Mouse (Mus musculus) limb, embryonic 13.5 days (tissue): Measurements from ENCODE around the gene Sox21. TPM values are rescaled to one million over a fixed set of nuclear protein-coding genes. Genes with fewer than 3 reads are reported as not detected.

Experiments used
- ATAC-seq: fragments of 200-750 bp; cut with Nextera tagmentation; 2 replicates; pipeline ENCODE4 v1.8.0; 2017; ENCODE audit warnings: low read depth, moderate number of reproducible peaks, moderate TSS enrichment; ENCODE audit not compliant: low FRiP score
- H3K27ac ChIP-seq: fragments of 300-500 bp; sonication (generic); 2 replicates; pipeline ENCODE4 v1.5.1; 2015; ENCODE audit warnings: inconsistent platforms, mild to moderate bottlenecking, moderate library complexity
- H3K27me3 ChIP-seq: fragments of 300-500 bp; sonication (generic); 2 replicates; pipeline ENCODE4 v1.6.1; 2015; ENCODE audit warnings: mild to moderate bottlenecking, inconsistent platforms
- H3K36me3 ChIP-seq: fragments of 300-500 bp; sonication (generic); 2 replicates; pipeline ENCODE4 v1.6.1; 2015; ENCODE audit warnings: inconsistent platforms, mild to moderate bottlenecking, moderate library complexity
- H3K4me1 ChIP-seq: fragments of 300-500 bp; sonication (generic); 2 replicates; pipeline ENCODE4 v1.6.1; 2015; ENCODE audit warnings: inconsistent platforms
- H3K4me2 ChIP-seq: fragments of 300-500 bp; sonication (generic); replicated peaks from 2 replicates; pipeline ENCODE4 v1.6.1; 2015; ENCODE audit warnings: inconsistent platforms, mild to moderate bottlenecking, moderate library complexity
- H3K4me3 ChIP-seq: fragments of 300-500 bp; sonication (generic); 2 replicates; pipeline ENCODE4 v1.5.1; 2015; ENCODE audit warnings: moderate library complexity, mild to moderate bottlenecking, inconsistent platforms
- H3K9ac ChIP-seq: fragments of 300-500 bp; sonication (generic); 2 replicates; pipeline ENCODE4 v1.6.1; 2015; ENCODE audit warnings: mild to moderate bottlenecking, inconsistent platforms
- H3K9me3 ChIP-seq: fragments of 300-500 bp; sonication (generic); 2 replicates; pipeline ENCODE4 v1.6.1; 2016; ENCODE audit warnings: inconsistent platforms
- WGBS: fragments of 180-500 bp; shearing (Covaris S2); methylation state at CpG from one replicate; pipeline ENCODE4 v1.1.7; 2015; 5-methylcytosine and 5-hydroxymethylcytosine counted together
- polyA plus RNA-seq: library from polyadenylated mRNA; unstranded; fragments of >200 nt; fragmentation: Nextera tagmentation; extraction: Ambion mirVana; gene quantifications from 2 replicates; pipeline ENCODE4 v1.2.1, GENCODE M21; 2015

Sox21 gene
- polyA plus RNA-seq = 0.11 and 0.19 TPM in 2 replicates

DNA sequence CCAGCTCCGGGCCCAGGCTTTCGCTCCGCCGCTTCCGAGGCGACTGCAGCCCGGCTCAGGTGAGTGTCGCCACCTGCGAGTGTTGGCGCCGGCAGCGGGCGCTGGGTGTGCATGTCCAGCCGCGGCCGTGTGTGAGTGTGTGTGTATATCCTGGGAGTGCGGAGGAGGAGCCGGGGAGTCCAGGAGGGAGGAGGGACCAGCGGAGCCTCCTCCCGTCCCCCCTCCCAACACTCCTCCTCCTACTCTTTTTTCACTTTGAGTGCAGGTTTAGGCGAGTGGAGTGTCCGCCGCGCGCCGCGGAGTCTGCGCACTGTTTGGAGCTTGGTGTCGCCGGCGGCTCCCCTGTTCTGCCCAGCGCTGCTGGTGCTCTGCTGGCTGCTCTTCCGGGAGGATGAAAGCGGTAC, at the start of gene Sox21:
Gene Sox21 (minus strand): TSS at position 145 of the 404 bp plus-strand sequence.
- H3K9ac ChIP-seq = peak within 1 kb of the TSS; percentile 40
- WGBS = under 1% methylated on average over 34 of the region's 34 CpGs
- H3K27ac ChIP-seq = no peak within 1 kb of the TSS
- H3K4me1 ChIP-seq = peaks cover 31% of the 10 kb centered on the region
- peaks cover 86% of the 10 kb centered on the region for H3K27me3 ChIP-seq
- H3K9me3 ChIP-seq = no peaks in the 10 kb centered on the region
- no peaks in the 10 kb centered on the region for H3K36me3 ChIP-seq
- peak within 1 kb of the TSS; percentile 55 for H3K4me3 ChIP-seq
- peak; percentile 68 for ATAC-seq
- peak within 1 kb of the TSS; percentile 93 for H3K4me2 ChIP-seq

DNA sequence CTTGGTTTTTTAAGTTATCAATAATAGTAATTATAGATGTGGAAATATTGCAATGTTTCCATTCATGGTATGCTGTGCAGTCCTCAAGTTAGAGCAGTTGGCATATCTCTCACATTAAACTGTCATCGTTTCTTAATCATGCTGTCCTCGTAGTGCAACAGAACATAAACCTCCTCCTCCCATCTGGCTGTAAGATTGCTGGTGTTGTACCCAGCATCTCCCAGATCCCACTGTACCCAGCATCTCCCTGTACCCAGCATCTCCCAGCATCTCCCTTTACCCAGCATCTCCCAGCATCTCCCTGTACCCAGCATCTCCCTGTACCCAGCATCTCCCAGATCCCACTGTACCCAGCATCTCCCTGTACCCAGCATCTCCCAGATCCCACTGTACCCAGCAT, 49.3 kb upstream of the Sox21 start:
- H3K4me2 ChIP-seq = no peak overlapping the region
- H3K4me1 ChIP-seq = peaks cover 14% of the 10 kb centered on the region; the same call in 1 of the 2 replicates
- H3K4me3 ChIP-seq = no peak overlapping the region
- H3K27me3 ChIP-seq = peaks cover 13% of the 10 kb centered on the region
- WGBS = 82% methylated on average over 2 of the region's 2 CpGs
- no peaks in the 10 kb centered on the region for H3K9me3 ChIP-seq
- H3K36me3 ChIP-seq = no peaks in the 10 kb centered on the region
- H3K9ac ChIP-seq = no peak overlapping the region
- no peak for ATAC-seq
- no peak overlapping the region for H3K27ac ChIP-seq

DNA sequence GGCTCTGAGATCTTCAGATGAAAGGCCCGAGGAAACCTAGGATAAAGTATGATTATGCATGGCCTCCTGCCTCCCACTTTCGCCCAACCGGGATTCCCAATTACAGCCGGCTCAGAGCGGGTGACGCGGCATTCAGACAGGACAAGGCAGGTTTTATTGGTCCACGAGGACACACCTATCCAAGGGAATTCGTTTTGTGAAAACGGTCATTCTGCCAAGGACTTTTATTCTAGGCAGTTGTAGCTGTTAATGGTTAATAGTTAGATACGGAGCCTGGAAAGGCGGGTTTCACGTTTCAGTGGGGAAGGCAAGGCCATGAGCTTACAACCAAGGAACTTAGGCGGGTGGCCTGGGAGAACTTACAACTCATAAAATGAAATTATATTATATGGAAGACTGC, 46.1 kb upstream of the Sox21 start:
- H3K9me3 ChIP-seq = peaks cover 10% of the 10 kb centered on the region; the same call in 1 of the 2 replicates

DNA sequence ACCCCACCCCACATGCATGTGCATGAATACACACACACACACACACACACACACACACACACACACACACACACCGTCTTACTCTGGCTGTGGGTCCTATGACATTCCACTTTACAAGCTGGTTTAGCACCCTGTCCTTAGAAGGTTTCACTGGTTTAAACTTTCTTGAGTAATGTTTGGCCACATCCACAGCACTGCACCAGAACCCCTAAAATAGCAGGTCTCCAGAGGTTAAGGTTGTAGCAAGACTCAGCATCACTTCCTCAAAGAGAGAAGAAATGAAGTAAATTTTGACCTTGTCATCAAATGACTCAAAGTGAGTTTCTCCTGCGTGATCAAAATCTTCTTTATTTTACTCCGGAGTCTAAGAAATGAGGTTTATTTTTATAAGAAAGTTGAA, 45.4 kb upstream of the Sox21 start:
- H3K27ac ChIP-seq = no peak overlapping the region
- ATAC-seq = no peak
- H3K27me3 ChIP-seq = peaks cover 2% of the 10 kb centered on the region; the same call in 1 of the 2 replicates
- no peaks in the 10 kb centered on the region for H3K36me3 ChIP-seq
- H3K9ac ChIP-seq = no peak overlapping the region
- H3K9me3 ChIP-seq = peaks cover 10% of the 10 kb centered on the region; the same call in 1 of the 2 replicates
- 75% methylated on average over 3 of the region's 3 CpGs for WGBS
- peaks cover 10% of the 10 kb centered on the region; the same call in 1 of the 2 replicates for H3K4me1 ChIP-seq
- H3K4me2 ChIP-seq = no peak overlapping the region
- H3K4me3 ChIP-seq = no peak overlapping the region

More for the DNA sequence above, 46.1 kb upstream of the Sox21 start:
- Histone ChIP-seq H3K27me3 (peaks cover 2% of the 10 kb centered on the region; the same call in 1 of the 2 replicates), H3K4me1 (peaks cover 13% of the 10 kb centered on the region; the same call in 1 of the 2 replicates), H3K4me2 (0 out of 2 replicates have a peak overlapping the region, but pooled peaks have one; percentile 7), H3K9ac (no peak overlapping the region), H3K4me3 (no peak overlapping the region), H3K27ac (no peak overlapping the region), H3K36me3 (no peaks in the 10 kb centered on the region)
- 24% methylated on average over 14 of the region's 14 CpGs for WGBS
- ATAC-seq = no peak

DNA sequence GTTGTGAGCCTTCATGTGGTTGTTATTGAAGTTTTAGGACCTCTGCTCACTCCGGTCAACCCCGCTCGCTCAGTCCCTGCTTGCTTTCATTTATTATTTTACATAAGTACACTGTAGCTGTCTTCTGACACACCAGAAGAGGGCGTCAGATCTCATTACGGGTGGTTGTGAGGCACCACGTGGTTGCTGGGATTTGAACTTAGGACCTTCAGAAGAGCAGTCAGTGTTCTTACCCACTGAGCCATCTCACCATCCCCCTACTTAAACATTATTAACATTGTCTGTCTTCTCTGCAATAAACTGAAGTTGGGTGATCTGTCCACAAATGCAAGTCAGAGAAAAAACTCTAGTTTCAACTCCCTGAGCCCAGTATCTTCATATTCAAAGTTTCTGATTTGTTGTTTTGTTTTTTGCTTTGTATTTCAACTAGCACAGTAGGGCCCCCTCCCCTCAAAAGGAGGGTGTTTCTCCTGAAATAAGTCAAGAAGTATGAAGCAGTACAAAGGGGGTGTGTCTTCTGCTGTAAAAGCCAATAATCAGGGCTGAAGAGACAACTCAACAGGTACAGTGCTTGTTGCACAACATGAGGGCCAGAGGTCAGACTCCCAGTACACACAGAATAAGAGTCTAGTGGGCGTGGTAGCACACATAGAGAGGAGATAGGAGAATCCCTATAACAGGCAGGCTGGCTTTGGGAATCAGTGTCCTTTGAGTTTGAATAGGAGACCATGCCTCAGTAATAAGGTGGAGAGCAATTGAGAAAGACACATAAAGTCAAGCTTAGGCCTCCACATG, 41.1 kb upstream of the Sox21 start:
- 84% methylated on average over 7 of the region's 7 CpGs for WGBS
- ATAC-seq = no peak
- Histone ChIP-seq H3K36me3 (no peaks in the 10 kb centered on the region), H3K27me3 (no peaks in the 10 kb centered on the region), H3K4me2 (no peak overlapping the region), H3K4me1 (0 out of 2 replicates have a peak, but pooled peaks cover 1% of the 10 kb centered on the region), H3K4me3 (no peak overlapping the region), H3K9ac (no peak overlapping the region), H3K27ac (no peak overlapping the region), H3K9me3 (peaks cover 10% of the 10 kb centered on the region; the same call in 1 of the 2 replicates)

DNA sequence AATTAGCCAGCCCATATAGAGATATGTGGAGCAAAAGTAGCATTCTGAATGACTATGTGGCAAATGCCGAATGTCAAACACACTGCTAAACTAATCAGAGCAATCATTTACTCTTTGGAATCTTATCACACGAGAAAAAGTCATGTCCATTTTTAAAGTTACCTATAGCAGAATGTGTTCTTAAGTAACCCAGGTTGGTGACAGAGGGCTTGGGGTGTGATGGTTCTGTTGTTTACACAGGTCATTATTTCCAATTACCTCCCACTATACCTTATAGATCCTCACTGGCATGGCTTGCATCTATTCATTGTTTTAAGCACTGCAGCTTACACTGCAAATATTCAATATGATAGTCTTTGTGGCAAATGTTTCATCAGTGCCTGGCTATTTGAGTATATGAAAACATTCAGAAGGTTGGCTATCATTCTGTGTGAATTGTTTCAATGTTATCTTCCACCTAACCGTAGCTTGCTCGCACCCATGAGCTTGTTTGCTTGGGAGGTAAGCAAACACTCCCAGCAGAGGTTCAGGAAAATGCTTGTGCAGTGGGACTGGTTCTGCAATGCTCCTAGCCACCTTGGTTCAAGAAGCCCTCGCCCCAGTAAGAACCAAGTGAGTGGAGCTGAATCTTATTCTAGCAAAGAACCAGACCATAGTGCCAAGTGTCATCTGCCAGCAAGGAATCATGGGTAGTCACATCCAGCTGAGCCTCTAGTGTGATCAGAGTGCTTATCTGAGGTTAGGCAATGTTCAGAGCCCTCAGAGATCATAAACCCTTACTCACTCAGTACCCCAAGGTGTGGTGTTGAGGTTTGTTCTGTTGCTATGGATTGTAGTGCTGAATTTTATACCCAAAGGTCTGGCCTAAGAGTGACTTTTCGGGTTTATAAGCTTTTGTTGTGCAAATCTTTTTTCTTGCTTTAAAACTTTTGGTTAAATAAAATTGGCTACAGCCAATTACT, 36.0 kb upstream of the Sox21 start:
- H3K9me3 ChIP-seq = no peaks in the 10 kb centered on the region
- no peaks in the 10 kb centered on the region for H3K36me3 ChIP-seq
- 0 out of 2 replicates have a peak, but pooled peaks cover 4% of the 10 kb centered on the region for H3K27me3 ChIP-seq
- H3K4me3 ChIP-seq = no peak overlapping the region
- WGBS = 83% methylated on average over 6 of the region's 6 CpGs
- no peak for ATAC-seq
- no peaks in the 10 kb centered on the region for H3K4me1 ChIP-seq
- no peak overlapping the region for H3K4me2 ChIP-seq
- no peak overlapping the region for H3K27ac ChIP-seq
- H3K9ac ChIP-seq = no peak overlapping the region

DNA sequence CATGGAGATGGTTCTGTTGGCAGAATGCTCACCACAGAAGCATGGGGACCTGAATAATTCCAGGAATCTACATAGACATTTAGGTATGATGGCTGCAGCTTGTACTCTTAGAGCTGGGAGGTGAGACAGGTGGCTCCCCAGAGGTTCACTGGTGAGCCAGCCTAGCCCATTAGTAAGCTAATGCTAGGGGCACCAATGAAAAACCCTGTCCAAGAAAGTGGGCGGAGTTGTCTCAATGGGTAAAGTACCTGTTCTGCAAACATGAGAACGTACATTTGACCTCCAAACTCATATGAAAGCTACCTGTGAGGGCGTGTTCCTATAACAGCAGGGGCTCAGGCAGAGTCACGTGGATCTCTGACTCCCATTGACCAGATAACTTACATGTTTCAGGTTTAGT, 32.0 kb upstream of the Sox21 start:
- ATAC-seq = no peak
- WGBS = 94% methylated on average over 4 of the region's 4 CpGs

DNA sequence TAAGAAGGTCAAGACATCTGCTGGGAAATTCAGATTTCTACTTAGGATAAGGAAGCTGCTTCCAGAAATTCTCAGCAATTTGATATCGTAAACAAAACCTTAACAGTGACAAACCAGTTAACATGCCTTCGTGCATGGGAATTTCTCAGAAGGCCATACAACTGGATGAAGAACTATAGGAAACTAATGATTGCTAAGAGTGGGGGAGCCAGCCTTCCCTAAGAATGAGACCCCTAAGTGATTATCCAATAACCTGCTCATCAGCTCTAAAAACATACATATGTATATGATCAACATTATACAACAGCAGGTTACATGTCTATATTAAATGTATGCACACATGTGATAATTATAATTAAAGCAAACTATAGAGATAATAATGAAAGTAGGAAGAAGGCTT, 29.8 kb upstream of the Sox21 start, which contains the start of gene Gm9376:
Gene Gm9376 (plus strand): TSS at position 301 of the 400 bp plus-strand sequence.
- H3K36me3 ChIP-seq = no peaks in the 10 kb centered on the region
- H3K4me3 ChIP-seq = no peak within 1 kb of the TSS
- ATAC-seq = no peak
- H3K4me2 ChIP-seq = no peak within 1 kb of the TSS
- no peaks in the 10 kb centered on the region for H3K4me1 ChIP-seq
- no peaks in the 10 kb centered on the region for H3K9me3 ChIP-seq
- no peaks in the 10 kb centered on the region for H3K27me3 ChIP-seq
- H3K9ac ChIP-seq = no peak within 1 kb of the TSS
- H3K27ac ChIP-seq = no peak within 1 kb of the TSS
- WGBS = 90% methylated on average over 2 of the region's 2 CpGs

More for the DNA sequence above, 32.0 kb upstream of the Sox21 start:
- H3K4me3 ChIP-seq = no peak overlapping the region
- no peak overlapping the region for H3K4me2 ChIP-seq
- 0 out of 2 replicates have a peak, but pooled peaks cover 4% of the 10 kb centered on the region for H3K27me3 ChIP-seq
- H3K9me3 ChIP-seq = no peaks in the 10 kb centered on the region
- H3K27ac ChIP-seq = no peak overlapping the region
- H3K4me1 ChIP-seq = no peaks in the 10 kb centered on the region
- no peak overlapping the region for H3K9ac ChIP-seq
- no peaks in the 10 kb centered on the region for H3K36me3 ChIP-seq

DNA sequence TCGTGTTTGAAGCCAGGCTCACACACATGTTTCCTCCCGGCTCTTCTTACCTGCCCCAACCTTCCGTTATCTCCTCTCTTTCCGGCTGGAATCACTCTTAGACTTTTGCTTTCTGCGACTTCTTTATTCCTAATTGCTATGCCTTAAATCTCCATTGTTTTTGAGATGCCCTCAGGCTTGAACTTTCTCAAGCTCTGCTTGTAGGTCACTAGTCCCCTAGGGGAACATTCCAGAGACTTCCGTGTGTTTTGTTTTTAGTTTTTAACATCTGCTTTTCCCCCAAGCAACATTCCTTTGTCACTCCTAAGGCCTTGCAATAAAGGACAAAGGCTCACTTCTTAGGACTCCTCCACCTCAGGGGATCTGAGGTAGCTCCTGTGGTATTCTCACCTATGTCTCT, 16.6 kb upstream of the Sox21 start:
- H3K9ac ChIP-seq = no peak overlapping the region
- no peak overlapping the region for H3K4me3 ChIP-seq
- H3K4me1 ChIP-seq = no peaks in the 10 kb centered on the region
- H3K9me3 ChIP-seq = no peaks in the 10 kb centered on the region
- no peak for ATAC-seq
- WGBS = 84% methylated on average over 6 of the region's 6 CpGs
- no peaks in the 10 kb centered on the region for H3K36me3 ChIP-seq
- no peak overlapping the region for H3K27ac ChIP-seq
- H3K27me3 ChIP-seq = no peaks in the 10 kb centered on the region
- H3K4me2 ChIP-seq = no peak overlapping the region

DNA sequence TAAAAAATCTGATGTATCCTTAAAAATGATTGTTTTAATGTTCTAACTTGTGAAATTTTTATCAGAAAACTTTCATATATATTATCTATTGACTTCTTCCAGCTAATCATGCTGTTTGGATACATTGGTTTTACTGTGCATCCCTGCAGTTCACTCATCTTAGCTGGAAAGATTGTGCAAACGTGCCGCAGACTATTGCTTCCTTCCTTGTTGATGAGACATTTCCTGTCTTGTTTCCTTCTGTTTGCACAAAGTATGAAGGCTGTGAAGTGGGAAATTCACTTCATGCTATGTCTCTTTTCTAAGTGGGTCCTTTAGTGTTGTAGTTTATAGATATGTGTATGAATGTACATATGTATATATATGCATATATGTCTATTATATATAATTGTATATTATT, 4.6 kb upstream of the Sox21 start:
- Histone ChIP-seq H3K4me1 (peaks cover 10% of the 10 kb centered on the region), H3K36me3 (no peaks in the 10 kb centered on the region), H3K4me2 (no peak overlapping the region), H3K9ac (no peak overlapping the region), H3K27me3 (peaks cover 47% of the 10 kb centered on the region), H3K9me3 (peaks cover 21% of the 10 kb centered on the region), H3K27ac (no peak overlapping the region), H3K4me3 (no peak overlapping the region)
- ATAC-seq = no peak
- WGBS = 80% methylated on average over 2 of the region's 2 CpGs

DNA sequence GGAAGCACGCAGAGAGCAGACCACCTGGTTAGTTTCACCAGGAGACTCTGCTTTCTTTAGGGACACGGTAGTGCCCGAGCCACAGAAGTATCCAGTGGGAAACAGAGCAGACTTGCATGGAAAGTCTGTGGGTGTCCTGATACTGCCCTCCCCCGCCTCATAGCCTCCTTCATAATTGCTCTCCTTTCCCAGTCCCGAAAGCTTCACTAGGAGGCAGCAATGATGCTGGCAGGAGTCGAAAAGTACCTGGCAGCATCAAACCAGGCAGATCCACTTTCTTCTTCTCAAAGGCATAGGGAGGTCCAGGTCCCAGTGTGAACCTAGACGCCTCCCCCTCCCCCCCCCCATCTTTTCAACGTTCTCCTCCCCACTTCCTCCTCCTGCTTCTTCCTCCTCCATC, 2.5 kb upstream of the Sox21 start:
- Histone ChIP-seq H3K36me3 (no peaks in the 10 kb centered on the region), H3K9ac (no peak overlapping the region), H3K9me3 (peaks cover 17% of the 10 kb centered on the region), H3K27ac (no peak overlapping the region), H3K27me3 (peaks cover 68% of the 10 kb centered on the region), H3K4me1 (peaks cover 31% of the 10 kb centered on the region), H3K4me2 (no peak overlapping the region), H3K4me3 (no peak overlapping the region)
- no peak for ATAC-seq
- 6% methylated on average over 8 of the region's 8 CpGs for WGBS

DNA sequence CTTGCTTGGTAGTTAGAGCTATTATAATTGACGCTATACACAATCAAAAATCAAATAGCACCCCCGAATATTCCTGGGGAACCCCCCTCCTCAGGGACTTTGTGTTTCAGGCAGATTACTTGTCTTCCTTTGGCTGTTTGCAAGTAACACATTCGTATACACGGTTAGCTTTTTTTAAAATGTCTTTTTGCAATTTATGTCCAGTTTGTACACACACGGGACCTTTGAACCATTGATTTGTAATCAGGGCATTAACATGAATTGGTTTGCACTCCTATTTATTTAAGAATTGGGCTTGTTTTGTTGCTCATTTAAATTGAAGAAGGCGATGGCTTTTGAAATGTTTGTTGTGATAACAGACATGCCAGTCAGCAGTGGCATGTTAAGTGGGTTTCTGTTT, 956 bp upstream of the Sox21 start:
- Histone ChIP-seq H3K27me3 (peaks cover 77% of the 10 kb centered on the region), H3K4me3 (no peak overlapping the region), H3K36me3 (no peaks in the 10 kb centered on the region), H3K9me3 (0 out of 2 replicates have a peak, but pooled peaks cover 3% of the 10 kb centered on the region), H3K27ac (no peak overlapping the region), H3K9ac (no peak overlapping the region), H3K4me2 (no peak overlapping the region), H3K4me1 (peaks cover 31% of the 10 kb centered on the region)
- no peak for ATAC-seq
- WGBS = 11% methylated on average over 6 of the region's 6 CpGs
